Mouse (Mus musculus) bone marrow macrophage, adult 2 months (primary cell): Measurements from ENCODE around the gene Serpinb6c.

Experiments used
- CTCF ChIP-seq: IDR thresholded peaks from 2 replicates; pipeline ENCODE4 v1.5.1; 2012; ENCODE audit warnings: low read depth, mild to moderate bottlenecking, low read length, moderate library complexity
- POLR2A ChIP-seq: IDR thresholded peaks from 2 replicates; pipeline ENCODE4 v1.6.1; 2012; ENCODE audit warnings: mild to moderate bottlenecking, low read depth, low read length, borderline replicate concordance

DNA sequence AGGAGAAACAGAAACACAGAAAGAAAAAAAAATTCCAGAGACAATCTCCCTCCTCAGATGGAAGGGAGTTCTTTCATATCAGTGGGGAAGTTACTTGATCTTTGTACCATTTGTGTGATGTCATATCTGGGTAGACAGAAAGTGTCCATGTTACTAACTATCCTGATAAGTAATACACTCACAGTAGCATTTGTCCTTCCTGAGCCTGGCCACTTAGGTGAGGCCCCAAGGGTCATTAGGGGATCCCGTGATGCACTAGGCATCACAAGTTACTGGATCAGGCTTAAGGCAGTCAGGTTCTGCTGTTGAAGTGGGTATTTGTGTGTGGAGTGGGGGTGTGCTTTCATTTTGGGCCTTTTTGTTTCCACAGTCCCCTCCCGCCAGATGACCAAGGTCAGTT lies 47.4 kb upstream of the Serpinb6c start:
- no peak for TF ChIP-seq POLR2A
- TF ChIP-seq CTCF, result no peak
